Mouse (Mus musculus): ENCODE data around the gene Tenm1.
A peak's percentile ranks its signal among the peaks of the same experiment; 100 is the strongest.

Gene Tenm1

GRCm38 (mm10) chrX:43428855-43429263 lies at the start of gene Tenm1:
Gene Tenm1, minus strand, starts transcription at chrX:43429126.
- DNase-seq (ENCODE audit: extremely low spot score, low read depth, low spot score): no peak

GRCm38 (mm10) chrX:43467311-43467710 lies 38.4 kb upstream of the Tenm1 start:
- DNase-seq (ENCODE audit: extremely low spot score, low read depth, low spot score): no peak

- no peak for DNase-seq (ENCODE audit: extremely low spot score, low read depth, low spot score)
Measured at GRCm38 (mm10) chrX:43430581-43430980, 1.7 kb upstream of the Tenm1 start.

GRCm38 (mm10) chrX:43429982-43430531 lies 1.1 kb upstream of the Tenm1 start:
- no peak for DNase-seq (ENCODE audit: extremely low spot score, low read depth, low spot score)

GRCm38 (mm10) chrX:43429337-43429736 lies 411 bp upstream of the Tenm1 start:
- no peak for DNase-seq (ENCODE audit: extremely low spot score, low read depth, low spot score)

GRCm38 (mm10) chrX:43427961-43428365 lies 963 bp downstream of the Tenm1 start:
- DNase-seq (ENCODE audit: extremely low spot score, low read depth, low spot score): no peak

- no peak for DNase-seq (ENCODE audit: extremely low spot score, low read depth, low spot score)
Measured at GRCm38 (mm10) chrX:43427111-43427510, 1.8 kb downstream of the Tenm1 start.

- DNase-seq (ENCODE audit: extremely low spot score, low read depth, low spot score): no peak
Measured at GRCm38 (mm10) chrX:43397957-43398356, 31.0 kb downstream of the Tenm1 start.

GRCm38 (mm10) chrX:43388106-43388505 lies 40.8 kb downstream of the Tenm1 start:
- no peak for DNase-seq (ENCODE audit: extremely low spot score, low read depth, low spot score)

- no peak for DNase-seq (ENCODE audit: extremely low spot score, low read depth, low spot score)
Measured at GRCm38 (mm10) chrX:43372526-43372925, 56.4 kb downstream of the Tenm1 start.

- peak; percentile 0 for DNase-seq (ENCODE audit: extremely low spot score, low read depth, low spot score)
Measured at GRCm38 (mm10) chrX:43319351-43319750, 109.6 kb downstream of the Tenm1 start.

GRCm38 (mm10) chrX:43317801-43318520 lies 111.0 kb downstream of the Tenm1 start:
- no peak for DNase-seq (ENCODE audit: extremely low spot score, low read depth, low spot score)

- no peak for DNase-seq (ENCODE audit: extremely low spot score, low read depth, low spot score)
Measured at GRCm38 (mm10) chrX:43235844-43236243, 193.1 kb downstream of the Tenm1 start.

- no peak for DNase-seq (ENCODE audit: extremely low spot score, low read depth, low spot score)
Measured at GRCm38 (mm10) chrX:43205003-43205402, 223.9 kb downstream of the Tenm1 start.

GRCm38 (mm10) chrX:43202249-43202783 lies 226.6 kb downstream of the Tenm1 start:
- no peak for DNase-seq (ENCODE audit: extremely low spot score, low read depth, low spot score)

- DNase-seq (ENCODE audit: extremely low spot score, low read depth, low spot score): no peak
Measured at GRCm38 (mm10) chrX:43182975-43183374, 246.0 kb downstream of the Tenm1 start.

- no peak for DNase-seq (ENCODE audit: extremely low spot score, low read depth, low spot score)
Measured at GRCm38 (mm10) chrX:43151561-43151960, 277.4 kb downstream of the Tenm1 start.

GRCm38 (mm10) chrX:43129696-43130095 lies 299.2 kb downstream of the Tenm1 start:
- DNase-seq (ENCODE audit: extremely low spot score, low read depth, low spot score): no peak

- DNase-seq (ENCODE audit: extremely low spot score, low read depth, low spot score): no peak
Measured at GRCm38 (mm10) chrX:43122491-43122890, 306.4 kb downstream of the Tenm1 start.

- no peak for DNase-seq (ENCODE audit: extremely low spot score, low read depth, low spot score)
Measured at GRCm38 (mm10) chrX:43122001-43122400, 306.9 kb downstream of the Tenm1 start.

GRCm38 (mm10) chrX:42986100-42986499 lies 442.8 kb downstream of the Tenm1 start:
- no peak for DNase-seq (ENCODE audit: extremely low spot score, low read depth, low spot score)

GRCm38 (mm10) chrX:42973562-42973961 lies 455.4 kb downstream of the Tenm1 start:
- no peak for DNase-seq (ENCODE audit: extremely low spot score, low read depth, low spot score)
